Mouse (Mus musculus): ENCODE measurements around the gene Cpsf7. TPM values are rescaled to one million over a fixed set of nuclear protein-coding genes. Genes with fewer than 3 reads are reported as not detected.
A peak's percentile ranks its signal among the peaks of the same experiment; 100 is the strongest.

Cpsf7 gene
- total and polyA plus RNA-seq, 3 experiments = 25.6 to 48.8 (median 28.8) TPM

DNA sequence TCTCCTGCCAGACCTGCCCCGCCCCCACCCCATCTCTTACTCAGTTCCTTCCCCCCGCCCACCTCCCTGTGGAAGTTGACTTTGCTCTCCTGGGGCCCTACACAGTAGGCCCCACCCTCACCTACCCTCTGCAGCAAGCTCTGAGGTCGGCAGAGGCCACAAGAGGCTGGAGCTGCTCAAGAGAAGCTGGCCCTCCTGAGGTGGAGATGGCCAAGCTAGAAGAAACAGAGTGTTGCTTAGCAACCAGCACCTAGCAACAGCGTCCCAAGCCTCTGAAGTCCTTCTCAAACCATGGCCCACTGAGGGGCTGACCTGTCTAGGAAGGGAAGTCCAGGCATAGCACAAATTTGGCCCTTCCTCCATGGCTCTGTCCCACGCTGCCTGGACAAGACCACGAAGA, 42.4 kb upstream of the Cpsf7 start, which contains the start of gene Ppp1r32:
TSS of gene Ppp1r32 (minus strand) at position 226 of the 400 bp plus-strand sequence.
- Histone ChIP-seq H3K9ac (ENCODE audit: insufficient read depth, low read depth) (no peak within 1 kb of the TSS), H3K4me1 (ENCODE audit: control insufficient read depth in 1 of 2, insufficient read depth in 2 of 2) (peaks cover 3 to 19% of the 10 kb centered on the region in 2 experiments), H3K36me3 (replicated peaks in 1 of 2; ENCODE audit: control insufficient read depth in 1 of 2, insufficient read depth in 1 of 2, low read length in 1 of 2) (no peaks in the 10 kb centered on the region), H3K9me3 (replicated peaks; ENCODE audit: low read length) (no peaks in the 10 kb centered on the region), H3K27me3 (replicated peaks) (peaks cover 2% of the 10 kb centered on the region), H3K79me2 (replicated peaks; ENCODE audit: control insufficient read depth, extremely low read depth, insufficient read depth, poor library complexity, severe bottlenecking) (no peaks in the 10 kb centered on the region), H3K4me2 (ENCODE audit: insufficient read depth, low read depth, poor library complexity, severe bottlenecking) (no peak within 1 kb of the TSS), H3K4me3 (replicated peaks in 1 of 3; ENCODE audit: low read depth in 2 of 3, low read length in 2 of 3, poor library complexity in 1 of 3) (no peak within 1 kb of the TSS), H3K27ac (ENCODE audit: insufficient read depth, low read depth) (no peak within 1 kb of the TSS)
- dilution Hi-C loops (cut with MboI; ENCODE audit: extremely low pct_ligation_motif_present, extremely low pct_unique_long_range_greater_than_20kb, low sequenced_read_pairs) (no loop called here), in situ Hi-C loops (cut with MboI; ENCODE audit: low pct_ligation_motif_present, low pct_unique_long_range_greater_than_20kb, low sequenced_read_pairs) (no loop called here)
- no peak for TF ChIP-seq BHLHE40 (IDR thresholded peaks at IDR 0.05; ENCODE audit: low read depth, low read length)
- TF ChIP-seq KAT2A (IDR thresholded peaks at IDR 0.05; ENCODE audit: insufficient replicate concordance, low read length) = no peak
- peak; percentile 38; the same call in 1 of the 2 replicates for TF ChIP-seq MXI1 (IDR thresholded peaks at IDR 0.05; ENCODE audit: low read depth, low read length)
- TF ChIP-seq TCF12 (IDR thresholded peaks at IDR 0.05; ENCODE audit: low read depth, low read length) = no peak
- DNase-seq (ENCODE audit: extremely low read depth) = peak; percentile 15

DNA sequence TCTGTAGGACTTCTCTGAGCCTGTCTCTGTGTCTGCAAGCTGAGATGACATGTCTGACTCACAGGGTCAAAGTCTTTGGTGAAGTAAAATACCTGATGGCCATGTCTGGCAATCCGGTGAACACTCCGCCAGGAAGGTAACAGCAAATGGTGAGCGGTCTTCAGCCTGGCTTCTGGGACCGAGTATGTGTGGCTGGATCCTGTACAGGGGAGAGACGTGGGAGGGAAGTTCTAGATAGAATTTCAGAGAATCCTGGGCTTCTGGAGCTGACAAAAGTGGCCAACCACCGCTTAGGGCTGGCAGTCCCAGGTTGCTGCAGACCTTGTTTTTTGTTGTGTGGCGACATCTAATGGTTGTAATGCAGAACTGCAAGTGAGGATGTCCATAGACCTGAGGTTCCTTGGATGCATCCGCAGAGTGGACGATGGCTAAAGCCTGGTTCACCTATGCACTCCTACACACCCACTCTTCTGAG, 38.8 kb upstream of the Cpsf7 start:
- Histone ChIP-seq H3K9ac (ENCODE audit: insufficient read depth, low read depth) (no peak overlapping the region), H3K27me3 (replicated peaks) (no peaks in the 10 kb centered on the region), H3K27ac (ENCODE audit: insufficient read depth, low read depth) (no peak overlapping the region), H3K4me3 (replicated peaks in 1 of 3; ENCODE audit: low read depth in 2 of 3, low read length in 2 of 3, poor library complexity in 1 of 3) (no peak overlapping the region), H3K79me2 (replicated peaks; ENCODE audit: control insufficient read depth, extremely low read depth, insufficient read depth, poor library complexity, severe bottlenecking) (no peaks in the 10 kb centered on the region), H3K9me3 (replicated peaks; ENCODE audit: low read length) (no peaks in the 10 kb centered on the region), H3K4me1 (ENCODE audit: control insufficient read depth in 1 of 2, insufficient read depth in 2 of 2) (peaks cover 3 to 13% of the 10 kb centered on the region in 2 experiments), H3K36me3 (replicated peaks in 1 of 2; ENCODE audit: control insufficient read depth in 1 of 2, insufficient read depth in 1 of 2, low read length in 1 of 2) (no peaks in the 10 kb centered on the region), H3K4me2 (ENCODE audit: insufficient read depth, low read depth, poor library complexity, severe bottlenecking) (no peak overlapping the region)
- TF ChIP-seq NRF1 (IDR thresholded peaks at IDR 0.05; ENCODE audit: low read depth, low read length) (no peak), E2F4 (IDR thresholded peaks at IDR 0.05; ENCODE audit: insufficient replicate concordance, low read depth, low read length) (no peak), ZC3H11A (IDR thresholded peaks at IDR 0.05; ENCODE audit: low read depth, low read length) (peak; percentile 73), GABPA (IDR thresholded peaks at IDR 0.05; ENCODE audit: insufficient replicate concordance, low read depth, low read length) (no peak), MAFK (IDR thresholded peaks at IDR 0.05; ENCODE audit: insufficient replicate concordance, low read length) (no peak), SMC3 (IDR thresholded peaks at IDR 0.05; ENCODE audit: low read depth, low read length) (peak; percentile 94), MEF2A (IDR thresholded peaks at IDR 0.05; ENCODE audit: borderline replicate concordance, low read depth, low read length) (no peak), MAZ (IDR thresholded peaks at IDR 0.05; ENCODE audit: low read depth, low read length) (no peak), NELFE (IDR thresholded peaks at IDR 0.05; ENCODE audit: low read depth, low read length) (no peak), CTCF (conservative IDR thresholded peaks at IDR 0.05 in 1 of 2, IDR thresholded peaks at IDR 0.05 in 1 of 2; ENCODE audit: low read depth in 2 of 2, low read length in 2 of 2) (peak; percentile 95 to 96), ELF1 (IDR thresholded peaks at IDR 0.05; ENCODE audit: low read depth, low read length) (no peak), UBTF (IDR thresholded peaks at IDR 0.05; ENCODE audit: low read depth, low read length) (no peak), ETS1 (conservative IDR thresholded peaks at IDR 0.05; ENCODE audit: low read depth, low read length) (no peak), MYC (IDR thresholded peaks at IDR 0.05; ENCODE audit: low read depth, low read length) (no peak), PAX5 (IDR thresholded peaks at IDR 0.05; ENCODE audit: low read length) (no peak), RCOR1 (conservative IDR thresholded peaks at IDR 0.05; ENCODE audit: low read depth, low read length) (no peak), BHLHE40 (IDR thresholded peaks at IDR 0.05; ENCODE audit: low read depth, low read length) (no peak), USF2 (conservative IDR thresholded peaks at IDR 0.05; ENCODE audit: low read depth, low read length) (no peak), ZNF384 (IDR thresholded peaks at IDR 0.05; ENCODE audit: low read depth, low read length) (no peak), USF1 (IDR thresholded peaks at IDR 0.05; ENCODE audit: low read depth, low read length) (no peak), RAD21 (IDR thresholded peaks at IDR 0.05; ENCODE audit: low read depth, low read length) (peak; percentile 93), MAX (IDR thresholded peaks at IDR 0.05; ENCODE audit: low read length) (no peak), POLR2A (IDR thresholded peaks at IDR 0.05; ENCODE audit: low read depth, low read length) (no peak), MXI1 (IDR thresholded peaks at IDR 0.05; ENCODE audit: low read depth, low read length) (no peak), HCFC1 (IDR thresholded peaks at IDR 0.05; ENCODE audit: low read depth, low read length) (no peak)
- DNase-seq (ENCODE audit: extremely low read depth) = peak; percentile 59
- in situ Hi-C loops (cut with MboI; ENCODE audit: low pct_ligation_motif_present, low pct_unique_long_range_greater_than_20kb, low sequenced_read_pairs) = loop anchor here (5.0 kb wide), 1 partner anchor 34 kb away; no protein-coding TSS in a partner anchor
- dilution Hi-C loops (cut with MboI; ENCODE audit: extremely low pct_ligation_motif_present, extremely low pct_unique_long_range_greater_than_20kb, low sequenced_read_pairs) = no loop called here

Data from CH12.LX (cell line).